Mouse (Mus musculus) E14TG2a.4 (cell line): Measurements from ENCODE around the gene Slc25a39.

Experiments used
- CTCF ChIP-seq: conservative IDR thresholded peaks from 2 replicates; pipeline ENCODE4 v1.5.1; 2014; ENCODE audit warnings: low read length
- POU5F1 ChIP-seq: IDR thresholded peaks from 2 replicates; pipeline ENCODE4 v1.6.1; 2014; ENCODE audit warnings: low read length, borderline replicate concordance

GRCm38 (mm10) chr11:102449043-102450008 is 41.6 kb upstream of the Slc25a39 start:
- no peak for TF ChIP-seq CTCF
- no peak for TF ChIP-seq POU5F1
